Mouse (Mus musculus): ENCODE results near the gene Rab3gap1.
A peak's percentile ranks its signal among the peaks of the same experiment; 100 is the strongest.
"Not testable (repeated sequence)": the region's sequence is repeated elsewhere in the genome, so short reads cannot be mapped to it uniquely, and the experiment has no call there.

Rab3gap1 gene

DNA sequence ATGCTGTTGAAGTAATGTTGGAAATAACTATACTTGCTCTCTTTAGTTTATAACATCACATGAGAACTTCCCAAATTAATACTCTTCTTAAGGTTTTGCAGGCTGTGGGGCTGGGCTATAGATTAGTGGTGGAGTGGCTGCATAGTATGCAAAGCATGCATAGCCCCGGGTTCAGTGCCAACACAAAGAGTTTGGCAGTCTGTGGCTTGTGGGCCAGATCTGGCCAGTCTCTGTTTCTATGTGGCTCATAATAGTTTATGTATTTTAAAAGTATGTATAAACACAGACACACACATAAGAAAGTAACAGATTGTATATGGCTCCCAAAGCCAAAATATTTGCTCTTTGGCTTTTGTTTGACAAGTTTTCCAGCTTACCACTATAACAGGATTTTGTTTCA lies 47.2 kb downstream of the Rab3gap1 start:
- no peak for ATAC-seq (ENCODE audit: low TSS enrichment)

DNA sequence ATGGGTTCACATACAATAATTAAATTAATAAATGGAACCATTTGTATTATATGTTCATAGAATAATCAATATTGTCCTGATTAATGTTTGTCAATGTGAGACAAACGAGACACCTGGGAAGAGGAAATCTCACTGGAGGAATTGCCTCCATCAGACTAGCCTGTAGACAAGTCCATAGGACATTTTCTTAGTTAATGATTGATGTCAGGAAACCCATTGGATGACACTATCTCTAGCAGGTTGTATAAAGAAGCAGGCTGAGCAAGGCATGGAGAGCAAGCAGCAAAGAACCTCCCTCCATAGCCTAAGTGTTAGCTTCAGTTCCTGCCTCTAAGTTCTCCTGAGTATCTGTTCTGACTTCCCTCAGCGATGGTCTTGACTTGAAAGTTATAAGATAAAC lies 64.8 kb downstream of the Rab3gap1 start:
- no peak for ATAC-seq (ENCODE audit: low TSS enrichment)

DNA sequence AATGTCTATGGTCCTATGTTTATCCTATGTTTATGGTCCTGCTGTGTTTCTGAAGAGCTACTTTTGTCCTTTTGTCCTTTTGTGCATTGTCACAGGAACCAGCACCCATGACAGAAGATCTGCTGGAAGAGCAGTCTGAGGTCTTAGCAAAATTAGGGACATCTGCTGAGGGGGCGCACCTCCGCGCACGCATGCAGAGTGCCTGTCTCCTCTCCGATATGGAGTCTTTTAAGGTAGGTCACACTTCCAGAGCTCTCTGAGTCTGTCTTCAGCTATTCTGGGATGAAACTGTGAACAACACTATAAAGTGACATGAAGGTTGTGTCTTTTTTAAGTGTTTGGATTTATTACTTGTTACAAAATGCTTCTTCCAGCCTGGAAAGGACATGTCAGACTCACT lies 65.7 kb downstream of the Rab3gap1 start:
- ATAC-seq (ENCODE audit: low TSS enrichment): peak; percentile 75

DNA sequence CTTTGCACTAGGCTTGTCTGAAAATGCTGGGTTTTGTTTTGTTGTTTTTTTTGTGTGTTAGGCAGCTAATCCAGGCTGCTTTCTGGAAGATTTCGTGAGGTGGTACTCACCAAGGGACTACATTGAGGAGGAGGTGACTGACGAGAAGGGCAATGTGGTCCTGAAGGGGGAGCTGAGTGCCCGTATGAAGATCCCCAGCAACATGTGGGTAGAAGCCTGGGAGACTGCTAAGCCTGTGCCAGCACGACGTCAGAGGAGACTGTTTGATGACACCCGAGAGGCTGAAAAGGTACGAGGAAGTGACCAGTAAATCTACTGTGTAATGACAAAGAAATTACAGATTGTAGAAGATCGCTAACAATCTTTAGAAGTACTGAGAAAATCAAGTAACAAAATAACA lies 68.7 kb downstream of the Rab3gap1 start:
- peak; percentile 13 for ATAC-seq (ENCODE audit: low TSS enrichment)

DNA sequence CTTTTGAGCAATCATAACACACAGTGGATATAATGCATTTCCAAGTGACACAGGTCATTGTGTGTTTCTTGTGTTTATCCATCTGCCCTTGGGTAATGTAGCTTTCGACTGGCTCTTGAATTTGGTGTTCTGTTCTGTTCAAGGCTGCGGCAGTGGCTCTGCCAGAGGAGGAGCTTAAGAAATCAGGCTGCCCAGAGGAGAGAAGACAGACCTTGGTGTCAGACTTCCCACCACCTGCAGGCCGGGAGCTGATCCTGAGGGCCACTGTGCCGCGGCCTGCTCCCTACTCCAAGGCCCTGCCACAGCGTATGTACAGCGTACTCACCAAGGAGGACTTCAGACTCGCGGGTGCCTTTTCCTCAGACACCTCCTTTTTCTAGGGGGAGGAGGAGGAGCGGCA lies 73.7 kb downstream of the Rab3gap1 start:
- 0 out of 2 replicates have a peak, but pooled peaks have one; percentile 0 for ATAC-seq (ENCODE audit: low TSS enrichment)

DNA sequence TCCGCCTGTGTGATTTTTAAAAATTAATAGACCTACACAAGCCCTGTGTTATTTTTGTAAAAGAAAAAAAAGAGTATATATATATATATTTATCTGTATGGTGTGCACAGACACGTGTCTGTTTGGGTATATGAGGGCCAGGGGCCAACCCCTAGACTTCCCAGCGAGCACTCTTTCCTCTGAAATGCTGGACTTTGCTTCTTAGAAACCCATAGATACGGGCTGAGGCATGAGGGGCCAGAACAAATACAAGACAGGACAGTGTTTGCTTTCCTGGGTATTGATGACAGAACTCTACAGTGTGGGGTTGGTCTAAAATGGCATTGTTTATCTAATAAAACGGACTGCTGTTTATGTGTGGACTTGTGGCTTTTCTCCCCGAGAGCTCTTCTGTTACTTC lies 74.9 kb downstream of the Rab3gap1 start:
- no peak for ATAC-seq (ENCODE audit: low TSS enrichment)

DNA sequence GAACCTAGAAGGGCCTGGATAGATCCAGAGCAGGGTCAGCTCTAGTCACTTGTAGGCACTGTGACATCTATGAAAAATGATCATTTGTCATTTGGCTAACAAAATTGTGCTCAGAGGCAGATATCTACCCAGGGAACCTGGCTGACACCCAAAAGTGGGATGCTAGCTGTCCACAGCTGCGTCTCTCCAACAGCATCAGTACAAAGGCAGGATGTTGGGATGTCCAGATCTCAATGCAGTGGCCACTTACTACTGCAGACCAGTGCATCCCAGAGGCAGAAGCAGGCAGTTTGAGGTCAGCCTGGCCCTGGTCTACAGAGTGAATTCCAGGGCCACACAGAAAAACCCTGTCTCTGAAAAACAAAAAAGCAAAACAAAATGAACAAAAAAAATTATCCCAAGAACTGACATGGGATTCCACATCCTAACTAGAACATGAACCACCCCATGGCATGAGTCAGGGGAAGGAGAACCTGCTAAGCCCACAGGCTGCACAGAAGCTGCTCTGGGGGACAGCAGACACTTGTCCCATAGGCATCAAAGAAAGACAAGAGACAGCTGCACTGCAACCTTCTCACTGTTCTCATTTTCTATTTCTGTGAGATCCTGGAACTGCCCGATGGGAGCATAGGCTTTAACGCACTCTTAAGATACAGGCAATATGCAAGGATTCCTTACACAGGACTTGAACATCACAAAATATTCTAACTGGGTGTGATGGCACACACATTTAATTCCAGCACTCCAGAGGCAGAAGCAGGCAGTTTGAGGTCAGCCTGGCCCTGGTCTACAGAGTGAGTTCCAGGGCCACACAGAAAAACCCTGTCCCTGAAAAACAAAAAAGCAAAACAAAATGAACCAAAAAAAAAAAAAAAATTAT lies 77.4 kb downstream of the Rab3gap1 start:
- peak; percentile 11 for ATAC-seq (ENCODE audit: low TSS enrichment)

DNA sequence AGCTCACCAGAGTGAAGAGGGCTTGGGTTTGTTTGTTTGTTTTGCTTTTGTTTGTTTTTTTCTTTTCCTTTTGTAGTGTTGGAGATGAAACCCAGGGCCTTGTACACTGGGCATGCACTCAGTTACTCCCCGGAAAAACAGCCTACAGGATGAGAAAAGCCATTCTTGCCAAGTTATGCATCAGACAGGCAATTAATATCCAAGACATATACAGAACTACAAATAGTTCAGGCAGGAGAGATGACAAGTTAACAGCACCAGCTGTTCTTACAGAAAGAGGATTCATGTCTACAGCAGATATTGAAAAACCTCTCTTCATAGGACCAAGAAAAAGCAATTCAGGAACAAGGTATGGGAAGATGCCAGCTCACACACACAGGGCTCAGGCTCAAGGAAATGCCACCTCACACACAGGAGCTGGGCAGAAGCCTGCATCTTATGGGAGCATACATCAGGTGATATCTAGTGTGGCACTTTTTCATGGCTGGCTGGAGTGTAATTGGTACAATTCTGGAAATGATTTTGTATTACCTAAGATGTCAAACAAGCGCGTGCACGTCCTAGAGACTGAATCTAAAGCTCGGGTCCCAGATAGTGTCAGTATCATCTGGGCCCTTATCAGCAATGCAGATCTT lies 78.2 kb downstream of the Rab3gap1 start:
- ATAC-seq (ENCODE audit: low TSS enrichment): peak; percentile 24

DNA sequence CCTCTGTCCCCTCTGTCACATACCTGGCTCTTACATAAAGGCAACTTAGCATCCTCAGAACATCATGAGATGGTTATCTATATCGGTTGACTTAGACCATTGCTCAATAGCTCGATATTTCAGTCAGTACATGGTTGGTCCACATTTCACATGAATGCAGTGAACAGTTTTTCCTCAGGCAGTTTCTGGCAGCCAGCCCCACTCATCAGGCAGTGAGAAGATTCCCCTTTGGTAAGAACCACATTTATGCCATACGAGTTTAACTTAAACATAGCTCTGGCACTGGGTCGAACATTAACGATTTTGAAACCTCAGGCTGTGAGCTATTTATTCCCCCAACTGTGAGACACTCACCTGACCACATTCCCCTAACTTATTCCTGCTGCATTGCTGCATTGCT lies 80.2 kb downstream of the Rab3gap1 start:
- no peak for ATAC-seq (ENCODE audit: low TSS enrichment)

DNA sequence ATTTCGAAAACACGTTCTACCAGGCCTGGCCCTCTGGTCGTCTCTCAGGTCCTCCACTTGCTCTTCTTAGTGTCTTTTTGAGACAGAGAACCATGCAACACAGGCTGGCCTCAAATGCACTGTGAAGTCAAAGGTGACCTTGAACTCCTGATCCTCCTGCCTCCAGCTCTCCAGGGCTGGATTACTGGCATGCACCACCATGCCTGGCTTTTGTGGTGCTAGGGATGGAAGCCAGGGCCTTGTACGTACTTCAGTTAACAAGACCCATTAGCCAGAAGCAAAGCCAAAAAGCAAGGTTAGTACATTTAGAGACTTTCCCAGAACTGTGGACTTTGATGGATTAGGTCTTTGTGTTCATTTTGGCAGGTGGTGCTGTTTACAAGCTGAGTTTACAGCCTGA lies 83.7 kb downstream of the Rab3gap1 start:
- no peak for ATAC-seq (ENCODE audit: low TSS enrichment)

DNA sequence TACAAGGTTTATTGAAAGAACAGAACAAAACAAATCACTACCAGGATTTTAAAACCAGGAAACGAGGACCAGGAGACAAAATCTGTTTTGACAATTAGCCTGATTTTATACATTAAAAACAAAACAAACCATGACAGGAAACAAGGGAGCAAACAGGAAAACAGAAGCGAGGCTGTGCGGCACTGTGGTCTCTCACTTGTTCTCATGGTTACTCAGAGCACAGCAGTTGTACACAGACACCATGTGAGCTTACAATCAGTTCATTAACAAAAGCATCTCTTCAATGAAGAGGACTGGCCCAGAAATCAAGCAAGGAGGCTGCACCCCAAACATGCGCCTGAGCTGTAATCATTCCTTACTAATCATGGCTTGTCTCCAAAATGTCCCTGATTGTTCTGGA lies 85.6 kb downstream of the Rab3gap1 start:
- ATAC-seq (ENCODE audit: low TSS enrichment): not testable (repeated sequence)

DNA sequence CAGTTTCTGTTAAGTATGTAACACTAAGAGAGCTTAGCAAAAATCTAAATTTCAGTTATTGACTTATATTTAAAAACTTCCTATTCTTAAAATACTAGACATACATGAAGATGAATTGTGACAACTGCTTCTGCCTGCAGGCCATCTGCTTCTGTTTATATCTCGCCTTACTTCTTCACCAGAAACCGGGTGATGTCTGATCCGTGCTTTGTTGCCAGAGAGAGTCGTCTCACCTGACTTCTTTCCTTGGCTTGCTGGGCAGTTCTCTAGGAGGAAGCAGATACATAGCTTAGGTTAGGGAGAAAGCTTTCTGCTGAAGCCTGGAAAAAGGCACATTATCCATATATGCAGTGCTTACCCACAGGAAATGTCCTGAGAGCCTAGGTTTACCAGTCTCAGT lies 86.2 kb downstream of the Rab3gap1 start:
- peak; percentile 53 for ATAC-seq (ENCODE audit: low TSS enrichment)

DNA sequence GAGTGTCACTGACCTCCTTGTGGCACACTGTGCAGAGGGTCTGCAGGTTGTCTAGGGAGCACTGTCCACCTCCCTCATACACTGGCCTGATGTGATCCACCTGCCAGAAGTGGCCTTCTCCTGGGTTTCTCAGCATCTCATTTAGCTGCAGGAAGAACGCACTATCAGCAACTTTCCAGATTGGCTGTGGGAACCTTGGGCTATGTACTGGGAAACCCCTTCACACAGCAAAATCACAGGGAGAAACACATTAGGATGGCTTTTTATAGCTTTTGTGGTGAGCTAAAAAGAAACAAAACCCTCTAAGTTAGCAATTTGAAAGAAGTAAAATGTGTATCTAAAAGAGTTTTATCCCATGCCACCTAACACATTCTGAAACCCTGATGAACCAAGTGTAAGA lies 88.0 kb downstream of the Rab3gap1 start:
- ATAC-seq (ENCODE audit: low TSS enrichment): peak; percentile 51

DNA sequence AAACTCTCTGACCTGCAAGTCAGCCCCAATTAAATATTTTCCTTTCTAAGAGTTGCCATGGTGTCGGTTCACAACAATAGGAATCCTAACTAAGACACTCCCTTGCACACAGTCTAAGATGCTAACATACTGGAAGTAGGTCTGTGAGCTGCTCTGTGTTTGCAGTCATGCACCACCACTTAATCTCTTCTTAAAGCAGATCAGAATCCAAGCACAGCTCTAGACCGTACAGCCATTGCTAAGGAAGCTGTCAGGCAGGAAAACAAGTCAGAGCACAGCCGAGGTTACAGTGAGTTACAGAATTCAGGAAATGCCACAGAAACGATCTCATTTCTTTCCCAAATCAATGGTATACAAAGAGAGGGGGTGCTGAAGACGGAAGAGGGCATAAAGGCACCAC lies 90.2 kb downstream of the Rab3gap1 start:
- ATAC-seq (ENCODE audit: low TSS enrichment): 0 out of 2 replicates have a peak, but pooled peaks have one; percentile 22

DNA sequence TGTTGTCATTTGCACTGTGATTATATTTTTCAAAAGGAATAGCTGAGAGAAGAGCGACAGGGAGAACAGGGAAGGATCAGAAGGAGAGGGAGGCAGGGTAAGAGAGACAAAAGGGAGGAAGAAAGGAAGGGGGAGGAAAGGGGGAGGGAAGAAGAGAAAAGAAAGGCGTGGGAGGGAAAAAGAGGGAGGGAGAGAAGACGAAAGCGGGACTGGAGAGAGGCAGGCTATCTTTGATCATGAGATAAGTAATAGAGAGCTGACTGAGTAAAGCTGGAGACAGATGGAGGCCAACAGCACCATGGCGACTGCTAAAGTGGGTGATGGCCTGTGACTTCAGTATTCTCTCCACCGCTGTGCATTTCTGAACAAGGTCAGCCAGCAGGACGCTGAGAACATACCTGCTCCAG lies 90.7 kb downstream of the Rab3gap1 start:
- ATAC-seq (ENCODE audit: low TSS enrichment): peak; percentile 39

DNA sequence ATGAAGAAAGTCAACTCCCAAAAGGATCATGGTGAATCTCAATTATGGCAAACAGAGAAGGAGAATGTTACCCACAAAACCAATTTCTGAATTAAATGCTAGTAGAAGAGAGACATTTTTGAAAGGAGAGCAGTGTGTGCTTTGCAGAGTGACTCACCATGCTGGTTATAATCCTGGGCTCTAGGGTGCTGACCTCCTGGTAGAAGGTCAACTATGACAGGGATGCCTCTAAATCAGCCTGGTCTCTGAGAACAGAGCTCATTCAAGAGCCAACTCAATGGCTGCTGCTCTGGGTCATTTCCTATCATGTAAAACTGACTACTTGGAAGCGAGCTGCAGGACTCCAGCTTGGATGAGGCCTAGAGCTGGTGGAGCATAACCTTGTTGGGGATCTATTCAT lies 92.6 kb downstream of the Rab3gap1 start:
- no peak for ATAC-seq (ENCODE audit: low TSS enrichment)

DNA sequence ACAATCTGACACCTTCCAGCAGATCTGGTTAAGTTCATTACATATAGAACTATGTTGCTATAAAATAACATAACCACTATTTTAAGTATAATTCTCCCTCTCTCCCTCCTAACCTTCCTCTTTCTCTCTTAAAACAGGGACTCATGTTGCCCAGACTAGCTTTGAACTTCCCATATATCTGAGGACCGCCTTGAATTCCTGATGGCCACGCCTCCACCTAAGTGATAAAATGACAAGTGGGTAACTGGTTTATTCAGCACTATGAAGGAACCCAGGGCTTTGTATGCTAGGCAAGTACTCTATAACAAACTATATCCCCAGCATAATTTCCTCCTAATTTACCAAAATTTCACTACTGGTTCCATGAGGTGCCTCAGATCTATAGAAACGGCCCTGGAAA lies 94.8 kb downstream of the Rab3gap1 start:
- no peak for ATAC-seq (ENCODE audit: low TSS enrichment)

DNA sequence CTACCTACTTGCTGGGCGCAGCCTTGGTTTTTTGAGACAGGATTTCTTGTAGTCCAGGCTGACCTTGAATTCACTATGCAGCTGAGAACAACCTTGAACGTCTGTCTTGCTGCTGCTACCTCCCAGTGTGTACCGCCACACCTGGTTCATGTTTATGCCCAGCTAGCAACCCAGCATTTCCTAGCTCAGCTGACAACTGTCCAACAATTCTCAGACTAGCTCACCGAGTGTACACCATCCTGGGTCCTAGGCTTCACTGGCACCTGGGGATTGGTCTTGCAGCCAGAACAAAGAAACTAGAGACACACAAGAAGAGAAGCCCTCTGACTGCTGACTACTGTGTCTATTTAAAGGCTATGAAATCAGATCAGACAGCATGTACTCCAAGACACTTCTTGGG lies 102.3 kb downstream of the Rab3gap1 start:
- ATAC-seq (ENCODE audit: low TSS enrichment): no peak

DNA sequence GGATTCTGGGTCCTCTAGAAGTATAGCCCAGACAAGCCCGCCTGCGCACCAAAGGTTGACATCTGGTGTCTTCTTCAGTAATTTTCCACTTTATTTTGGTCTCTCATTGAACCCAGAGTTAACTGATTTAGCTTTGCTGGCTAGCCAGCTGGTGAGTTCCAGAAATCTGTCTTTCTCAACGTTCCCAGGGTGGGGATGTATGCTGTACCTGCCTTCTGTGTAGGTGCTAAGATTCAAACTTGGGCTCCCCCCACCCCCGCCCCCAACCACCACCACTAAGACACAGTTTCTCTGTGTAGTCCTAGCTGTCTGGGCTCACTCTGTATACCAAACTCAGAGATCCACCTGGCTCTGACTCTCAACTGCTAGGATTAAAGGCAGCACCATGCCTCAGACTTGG lies 105.5 kb downstream of the Rab3gap1 start:
- ATAC-seq (ENCODE audit: low TSS enrichment): peak; percentile 4; the same call in 1 of the 2 replicates

DNA sequence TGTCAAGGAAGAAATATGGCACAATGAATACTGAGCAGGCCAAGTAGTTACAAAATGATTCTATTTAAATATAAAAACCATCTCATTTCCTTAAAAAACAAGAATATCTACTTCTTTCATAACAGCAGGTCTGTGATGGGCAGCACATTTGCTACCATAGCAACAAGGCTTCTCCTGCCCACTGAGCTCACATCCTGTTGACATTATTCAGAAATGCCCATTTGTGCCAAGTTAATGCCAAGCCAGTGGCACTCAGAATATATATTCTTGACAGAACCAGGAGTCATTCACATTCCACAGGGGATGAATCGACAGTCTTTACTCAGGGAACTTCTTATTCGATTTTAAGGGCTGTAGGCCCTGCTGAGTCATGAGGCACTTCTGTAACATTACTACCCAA lies 107.1 kb downstream of the Rab3gap1 start:
- peak; percentile 83 for ATAC-seq (ENCODE audit: low TSS enrichment)

DNA sequence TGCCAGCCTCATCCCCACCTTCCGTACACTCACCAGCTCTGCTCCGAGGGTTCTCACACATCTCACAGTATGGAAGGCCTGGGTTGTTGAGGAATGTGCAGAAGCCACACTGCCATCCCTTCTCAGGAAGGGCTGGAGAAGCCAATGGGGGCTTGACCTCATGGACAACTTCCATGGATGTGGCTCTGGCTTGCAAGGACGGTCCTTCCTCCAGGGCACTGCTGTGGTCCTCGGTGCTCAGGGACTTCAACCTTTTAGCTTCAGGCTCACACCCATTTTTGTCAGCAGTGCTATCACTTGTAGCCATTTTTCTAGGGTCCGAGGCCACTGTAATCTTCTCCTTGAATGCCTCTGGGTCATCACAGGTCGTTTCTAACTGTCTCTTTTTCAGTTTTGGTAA lies 107.5 kb downstream of the Rab3gap1 start:
- peak; percentile 20 for ATAC-seq (ENCODE audit: low TSS enrichment)

DNA sequence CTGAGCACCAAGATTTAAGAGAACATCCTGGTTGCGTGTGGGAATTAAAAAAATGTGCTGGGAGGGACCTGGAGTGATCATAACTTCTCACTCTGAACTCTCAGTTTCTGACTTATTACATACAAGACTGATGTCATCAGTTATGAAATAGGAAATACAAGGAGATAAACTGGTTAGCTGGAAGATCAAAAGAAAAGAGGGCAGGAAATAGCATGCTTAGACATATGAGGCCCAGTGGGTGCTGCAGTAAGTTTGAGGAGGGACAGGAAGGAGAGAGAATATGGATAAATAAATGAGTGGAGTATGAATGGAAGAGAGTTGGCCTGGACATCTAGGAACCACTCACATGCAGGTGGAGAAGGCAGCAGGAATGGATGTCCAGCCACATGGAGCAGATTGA lies 109.6 kb downstream of the Rab3gap1 start:
- no peak for ATAC-seq (ENCODE audit: low TSS enrichment)

DNA sequence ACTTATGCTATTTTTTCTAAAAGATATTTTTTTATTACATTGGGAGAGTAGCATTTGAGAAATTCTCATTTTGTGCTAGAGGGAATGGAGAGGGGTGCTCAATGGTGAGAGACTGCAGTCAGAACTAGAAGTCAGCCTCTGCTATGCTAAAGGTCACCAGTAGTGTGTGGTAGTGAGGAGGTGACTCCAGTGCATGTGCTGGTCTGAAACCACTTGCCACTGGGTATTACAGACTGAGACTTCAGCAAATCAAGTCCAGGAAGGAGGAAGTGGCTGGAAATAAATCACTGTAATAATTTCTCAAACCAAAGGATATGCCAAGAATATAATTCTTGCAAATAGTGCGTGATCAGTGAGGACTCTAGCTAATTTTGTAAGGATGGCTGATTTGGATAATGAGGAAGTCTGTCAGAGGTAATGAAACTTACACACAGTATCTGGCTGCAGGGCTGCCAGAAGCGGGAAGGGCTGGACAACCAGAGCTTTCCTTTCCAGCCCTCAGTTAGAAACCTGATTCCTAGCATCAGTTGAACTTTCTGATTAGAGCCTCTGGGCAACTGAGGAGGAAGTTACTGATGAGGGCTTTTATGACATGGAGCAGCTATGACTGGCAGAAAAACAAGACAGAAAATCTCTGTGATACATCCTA lies 112.5 kb downstream of the Rab3gap1 start:
- ATAC-seq (ENCODE audit: low TSS enrichment): no peak
